Mouse (Mus musculus) activated CD4-positive, CD25-positive, alpha-beta regulatory T cell (primary cell): Measurements from ENCODE around the gene Cxcr2. TPM values are rescaled to one million over a fixed set of nuclear protein-coding genes. Genes with fewer than 3 reads are reported as not detected.

Experiments used
- polyA plus RNA-seq, 2 experiments: library from polyadenylated mRNA; unstranded; fragments of 100-300 nt; shearing (Covaris generic); gene quantifications; one replicate each; pipeline ENCODE4 v1.2.1; 2017

The Cxcr2 gene
- under 1 TPM; 0.05 to 0.18 TPM for polyA plus RNA-seq

DNA sequence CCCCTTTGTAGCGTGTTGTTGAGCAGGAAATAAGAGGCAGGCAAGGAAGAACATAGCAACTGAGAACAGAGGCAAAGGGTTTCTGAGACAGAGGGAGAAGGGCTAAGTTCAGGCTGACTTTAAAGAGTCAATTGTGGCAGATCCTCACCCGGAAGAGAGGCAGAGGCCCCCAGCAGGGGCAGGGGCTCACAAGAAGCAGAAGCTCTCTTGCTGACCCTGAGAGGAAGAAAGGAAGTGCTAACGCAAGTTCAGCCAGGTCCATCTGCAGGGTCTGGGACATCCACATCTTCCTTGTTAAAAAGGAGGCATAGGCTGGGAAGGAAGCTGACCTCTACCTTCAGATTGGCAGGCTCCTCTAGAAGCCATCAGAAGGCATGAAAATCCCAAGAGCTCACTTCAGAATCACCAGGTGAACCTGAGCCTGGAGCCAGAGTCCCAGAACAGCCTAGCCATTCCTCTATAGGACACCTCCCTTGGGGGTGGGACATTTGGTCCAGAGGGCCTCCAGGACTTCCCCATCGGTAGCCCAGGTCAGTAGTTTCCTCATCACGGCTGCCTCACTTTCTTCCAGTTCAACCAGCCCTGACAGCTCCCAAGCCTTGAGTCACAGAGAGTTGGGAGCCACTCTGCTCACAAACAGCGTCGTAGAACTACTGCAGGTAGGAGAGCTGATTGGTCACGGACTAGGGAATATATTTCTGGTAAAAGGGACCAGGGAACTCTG lies at the start of gene Cxcr2:
Gene Cxcr2 (plus strand): TSS at position 529 of the 724 bp plus-strand sequence.

DNA sequence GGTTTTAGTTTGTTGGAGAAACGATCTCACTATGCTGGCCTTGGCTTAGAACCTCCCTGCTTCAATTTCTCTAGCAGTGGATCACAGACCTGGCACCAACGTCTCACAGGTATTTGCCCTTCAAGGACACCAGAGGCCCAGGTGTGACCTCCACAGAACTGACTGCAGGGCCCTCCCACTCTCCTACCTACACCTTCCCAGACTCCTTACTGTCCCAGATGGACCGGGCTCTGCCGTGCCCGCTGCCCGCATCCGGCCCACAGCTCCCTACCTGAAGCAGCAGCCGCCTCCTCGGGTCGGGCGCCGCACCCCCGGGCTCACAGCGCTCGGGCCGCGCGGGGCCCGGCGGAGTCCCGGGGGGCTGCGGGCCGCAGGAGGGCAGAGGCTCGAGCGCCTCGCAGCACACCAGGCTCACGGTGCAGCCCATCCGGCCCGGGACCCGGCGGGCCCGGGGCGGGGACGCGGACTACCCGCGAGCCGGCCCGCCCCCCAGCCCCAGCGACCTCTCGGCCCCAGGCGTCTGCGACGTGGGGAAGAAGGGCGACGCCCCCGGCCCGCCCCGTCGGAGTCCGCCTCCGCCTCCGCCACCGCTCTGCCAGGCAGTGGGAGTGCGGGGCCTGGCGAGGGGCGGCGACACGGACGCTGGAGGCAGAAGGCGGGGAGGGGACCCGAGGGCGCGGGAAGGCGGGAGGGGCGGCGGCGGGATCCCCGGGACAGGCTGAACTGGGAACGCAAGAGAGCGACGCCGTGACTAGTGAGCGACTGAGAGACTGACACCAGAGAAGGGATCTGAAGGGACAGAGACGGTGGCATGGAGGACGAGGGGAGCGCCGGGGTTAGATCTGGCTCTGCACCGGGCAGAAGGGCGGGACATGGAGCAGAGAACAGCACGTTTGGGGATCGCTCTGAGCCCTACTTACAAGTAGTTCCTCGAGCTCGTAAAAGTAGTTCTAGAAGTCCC lies 29.5 kb upstream of the Cxcr2 start, which contains the start of gene Tns1:
Gene Tns1 (minus strand): TSS at position 429 of the 961 bp plus-strand sequence.

GRCm38 (mm10) chr1:74124991-74125552 lies 28.7 kb upstream of the Cxcr2 start, which contains the start of gene Rufy4:
Gene Rufy4 (plus strand): TSS chr1:74125541.

DNA sequence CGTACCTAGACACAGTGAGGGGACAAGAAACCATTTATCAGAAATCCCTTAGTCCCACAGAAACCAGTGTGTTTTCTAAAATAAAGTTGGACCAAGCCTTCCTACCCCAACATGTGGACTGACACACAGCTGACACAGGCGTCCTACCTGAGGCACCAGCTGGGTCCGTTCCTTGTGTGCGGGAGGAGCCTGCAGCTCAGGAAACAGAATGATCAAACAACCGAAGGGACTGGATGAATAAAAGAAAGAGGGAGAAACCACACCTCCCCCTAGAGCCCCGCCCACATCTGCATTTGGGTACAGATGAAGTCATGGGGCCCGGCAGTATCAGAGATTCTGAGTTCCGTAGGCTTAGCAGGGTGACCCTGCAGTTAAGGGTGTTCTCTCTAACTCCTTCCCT lies 40.7 kb downstream of the Cxcr2 start, which contains the start of gene Cxcr1:
Gene Cxcr1 (minus strand): TSS at position 187 of the 400 bp plus-strand sequence.

Other genes starting within 250 kb of the Cxcr2 start
- gene Tns1, start 29.5 kb upstream of the Cxcr2 start, polyA plus RNA-seq, result 10 to 100 TPM in 1 of 2 experiments, 1 to 10 TPM in 1; 7.8 to 22.3 TPM
- gene Rufy4, start 28.4 kb upstream of the Cxcr2 start, polyA plus RNA-seq, result not detected
- not detected for gene Cxcr1, start 40.6 kb downstream of the Cxcr2 start, polyA plus RNA-seq
- 1,000 to 10,000 TPM; 1,103 to 1,270 TPM for gene Arpc2, start 82.1 kb downstream of the Cxcr2 start, polyA plus RNA-seq
- under 1 TPM in 1 of 2 experiments, not detected in 1; 0.16 TPM for gene Gpbar1, start 124.6 kb downstream of the Cxcr2 start, polyA plus RNA-seq
- gene Aamp, start 130.7 kb downstream of the Cxcr2 start, polyA plus RNA-seq, result 100 to 1,000 TPM; 193 to 248 TPM
- 10 to 100 TPM; 70.6 to 76.1 TPM for gene Pnkd, start 130.9 kb downstream of the Cxcr2 start, polyA plus RNA-seq
- gene Tmbim1, start 151.6 kb downstream of the Cxcr2 start, polyA plus RNA-seq, result 10 to 100 TPM in 1 of 2 experiments, 1 to 10 TPM in 1; 8.1 to 31.0 TPM
- gene Catip, start 208.1 kb downstream of the Cxcr2 start, polyA plus RNA-seq, result not detected
- 1 to 10 TPM; 1.9 to 4.5 TPM for gene Slc11a1, start 221.2 kb downstream of the Cxcr2 start, polyA plus RNA-seq
- 1 to 10 TPM; 4.9 to 6.8 TPM for gene Ctdsp1, start 237.5 kb downstream of the Cxcr2 start, polyA plus RNA-seq